Mouse (Mus musculus) monocyte, adult 2 months (primary cell): ENCODE measurements around the gene Ebf4.

Experiments
- DNase-seq, 2 experiments: peaks; one replicate each; pipeline ENCODE4 v3.0.0; 2022; ENCODE audit warnings: low spot score in 2 of 2, low read depth in 1 of 2

Gene Ebf4

DNA sequence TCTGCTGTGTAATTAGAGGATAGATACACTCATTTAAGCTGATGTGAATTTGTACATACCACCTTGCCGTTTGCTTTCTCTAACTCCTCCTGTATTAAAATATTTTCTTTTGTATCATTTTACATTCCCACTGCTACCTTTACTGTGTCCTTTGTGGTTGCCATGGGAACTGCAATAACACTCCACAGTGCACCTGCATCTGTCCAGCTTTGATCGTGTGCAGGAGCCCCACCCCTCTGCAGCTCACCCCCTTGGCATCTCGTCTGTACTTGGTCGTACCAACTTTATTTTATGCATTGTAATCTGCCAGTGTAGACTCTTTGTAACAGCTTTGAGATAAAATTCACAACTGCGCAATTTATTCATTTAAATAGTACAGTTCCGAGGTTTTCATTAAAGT is 88.9 kb downstream of the Ebf4 start:
- DNase-seq, result no peak

DNA sequence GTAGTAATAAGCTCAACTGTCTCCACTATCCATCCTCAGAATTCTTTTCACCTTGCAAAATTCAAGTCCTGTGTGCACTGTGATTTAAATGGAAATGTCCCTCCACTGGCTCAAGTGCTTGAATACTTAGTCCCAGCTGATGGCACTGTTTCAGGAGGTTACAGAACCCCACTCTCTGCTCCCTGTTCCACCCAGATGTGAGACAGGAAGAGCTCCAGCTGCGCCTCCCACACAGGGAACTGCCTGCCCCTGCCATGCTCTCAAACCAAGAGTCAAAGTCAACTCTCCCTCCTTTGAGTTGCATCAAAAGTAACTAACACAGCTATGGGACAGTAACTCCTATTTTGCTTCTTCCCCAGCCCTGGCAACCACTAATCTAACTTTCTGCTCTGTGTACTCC is 91.2 kb downstream of the Ebf4 start:
- no peak for DNase-seq

GRCm38 (mm10) chr2:130388796-130389195 is 93.8 kb downstream of the Ebf4 start:
- no peak for DNase-seq

DNA sequence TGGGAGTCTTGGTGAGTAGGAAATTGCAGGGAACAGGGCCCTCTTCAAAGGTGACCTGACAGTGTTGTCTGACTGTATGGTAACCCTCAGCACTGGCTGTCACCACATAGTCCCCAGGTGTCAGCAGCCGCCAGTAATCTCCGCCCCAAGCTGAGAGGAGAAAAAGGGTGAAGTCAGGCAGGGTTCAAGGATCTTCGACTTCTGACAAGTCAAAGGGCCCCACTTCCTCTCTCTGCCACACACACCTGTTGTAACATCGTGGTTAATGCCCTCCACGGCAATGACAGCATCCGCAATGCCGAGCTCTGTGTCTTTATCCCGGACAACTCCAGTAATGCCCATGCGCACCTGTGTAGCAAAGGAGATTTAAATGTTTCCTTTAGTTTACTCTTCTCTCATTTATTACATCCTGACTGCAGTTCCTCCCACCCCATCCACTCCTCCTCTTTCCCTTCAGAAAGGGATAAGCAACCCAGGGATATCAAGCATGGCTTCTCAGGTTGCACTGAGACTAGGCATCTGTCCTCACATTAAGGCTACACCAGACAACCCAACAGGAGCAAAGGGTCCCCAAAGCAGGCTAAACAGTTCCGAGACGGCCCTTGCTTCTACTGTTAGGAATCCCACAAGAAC is 96.1 kb downstream of the Ebf4 start:
- no peak for DNase-seq

- no peak for DNase-seq
Observed at GRCm38 (mm10) chr2:130392836-130393235, 97.9 kb downstream of the Ebf4 start.

DNA sequence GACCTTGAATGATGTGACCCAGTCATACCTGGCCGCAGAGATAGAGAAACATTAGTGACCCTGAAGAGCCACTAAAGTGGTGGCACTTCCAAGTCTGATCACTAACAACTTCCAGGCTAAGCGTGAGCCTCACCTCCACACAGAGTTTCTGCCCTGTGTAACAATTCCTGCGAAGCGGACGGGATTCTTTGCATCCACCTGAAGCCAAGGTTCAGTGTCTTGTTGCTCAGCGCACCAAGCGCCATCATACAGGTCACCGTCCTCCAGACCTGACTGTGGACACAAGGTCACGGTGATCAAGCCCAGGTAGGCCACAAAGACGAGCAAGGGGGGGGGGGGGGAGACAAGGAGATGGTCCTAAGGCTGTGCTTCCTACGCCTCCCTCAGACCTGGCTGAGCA is 100.7 kb downstream of the Ebf4 start:
- no peak for DNase-seq

DNA sequence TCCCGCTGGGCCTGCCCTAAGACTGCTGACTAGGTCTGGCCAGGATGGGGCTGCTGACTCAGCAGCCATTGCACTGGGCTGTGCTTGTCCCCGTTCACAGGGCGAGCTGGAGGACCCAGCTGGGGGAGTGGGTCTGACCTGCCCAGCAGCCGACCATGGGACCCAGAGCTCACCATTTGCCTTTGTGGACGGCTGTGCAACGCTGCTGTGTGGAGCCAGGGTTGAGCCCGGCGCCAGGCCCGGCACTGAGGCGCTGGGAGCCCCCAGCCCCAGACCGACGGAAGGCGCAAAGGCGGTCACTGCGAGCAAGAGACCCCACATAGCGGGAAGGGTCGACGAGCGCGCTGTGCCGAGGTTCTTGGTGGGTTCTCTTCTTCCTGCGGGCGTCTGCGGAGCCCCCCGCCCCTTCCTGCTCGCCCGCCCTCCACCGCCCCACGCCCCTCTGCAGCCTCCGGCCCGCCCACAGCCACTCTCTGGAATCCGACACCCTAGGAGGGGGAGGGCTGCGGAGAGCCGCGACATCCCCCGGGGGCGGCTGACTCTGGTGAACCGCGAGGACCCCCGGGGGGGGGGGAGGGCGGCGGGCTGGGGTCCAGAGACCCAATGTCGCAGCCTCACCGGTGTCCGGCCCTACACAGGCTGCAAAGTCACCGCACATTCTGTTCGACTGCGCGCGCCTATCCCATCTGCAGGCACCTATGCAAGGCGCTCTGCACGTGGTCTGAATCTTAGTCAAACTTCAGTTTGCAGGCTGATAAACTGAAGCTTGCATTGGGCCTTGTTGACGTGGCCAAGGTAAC is 102.4 kb downstream of the Ebf4 start, which contains the start of gene Cpxm1:
Gene Cpxm1 (minus strand): TSS at position 389 of the 800 bp plus-strand sequence.
- no peak for DNase-seq

DNA sequence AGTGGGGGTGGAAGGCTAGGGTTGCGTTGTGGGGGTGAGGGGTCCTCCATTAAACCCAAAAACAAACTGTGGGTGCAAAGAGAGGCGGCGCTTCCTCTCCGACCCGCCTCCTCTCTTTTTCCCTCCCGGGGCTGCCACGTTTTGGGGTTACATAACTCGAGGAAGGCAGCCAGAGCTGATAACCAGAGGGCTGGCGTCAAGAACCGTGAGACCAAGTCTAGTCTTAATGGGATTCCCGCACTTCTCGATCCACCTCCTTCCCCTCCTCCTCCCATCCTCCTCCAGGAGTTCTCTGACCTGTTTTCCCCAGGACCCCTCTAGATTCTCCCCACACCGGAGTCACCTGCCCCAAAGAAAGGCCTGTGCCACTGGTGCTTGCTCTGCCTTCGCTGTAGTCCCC is 103.1 kb downstream of the Ebf4 start:
- DNase-seq, result no peak

DNA sequence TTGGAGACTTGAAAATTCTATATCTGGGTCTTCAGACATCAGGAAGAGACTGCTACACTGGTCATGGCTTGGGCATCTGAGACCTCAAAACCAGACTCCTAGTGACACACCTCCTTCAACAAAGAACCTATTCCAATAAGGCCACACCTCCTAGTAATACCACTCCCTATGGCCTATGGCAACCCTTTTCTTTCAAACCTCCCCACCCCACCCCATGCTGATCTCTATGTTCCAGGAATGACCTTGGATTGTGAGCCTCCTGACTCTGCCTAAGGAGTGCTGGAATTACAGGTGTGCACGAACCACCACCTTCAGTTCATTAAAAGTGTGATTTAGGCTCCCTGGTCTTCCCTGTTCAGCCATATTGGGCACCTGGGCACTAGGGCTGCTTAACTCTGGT is 105.1 kb downstream of the Ebf4 start:
- DNase-seq, result no peak

GRCm38 (mm10) chr2:130401891-130402290 is 106.9 kb downstream of the Ebf4 start:
- DNase-seq, result no peak

DNA sequence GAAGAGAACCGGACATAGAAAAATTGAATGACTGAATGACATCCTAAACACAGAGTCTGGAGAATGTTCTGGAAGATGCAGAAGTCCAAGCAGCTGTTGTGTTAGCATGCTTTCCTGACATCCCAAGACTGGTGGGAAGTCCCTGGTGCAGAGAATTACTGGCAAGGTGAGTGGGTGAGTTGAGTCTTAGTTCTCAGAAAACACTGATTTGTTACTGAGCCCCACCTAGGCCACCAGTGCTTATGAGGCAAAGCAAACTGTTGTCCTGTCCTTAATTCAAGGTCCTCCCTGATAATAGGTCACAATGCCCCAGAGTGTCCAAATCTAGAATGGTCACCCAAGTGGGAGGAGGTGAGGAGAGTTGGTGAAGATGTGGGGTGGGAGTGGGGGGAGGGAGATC is 110.0 kb downstream of the Ebf4 start, which contains the start of the genes Gm28372 and 1700020A23Rik:
Gene Gm28372 (plus strand): TSS at position 301 of the 400 bp plus-strand sequence.
Gene 1700020A23Rik (plus strand): TSS at position 321 of the 400 bp plus-strand sequence.
- DNase-seq, result no peak

- no peak for DNase-seq
Observed at GRCm38 (mm10) chr2:130406178-130406577, 111.2 kb downstream of the Ebf4 start, which contains the start of gene Tmem239. Gene Tmem239, plus strand, starts transcription at chr2:130406478.

- no peak for DNase-seq
Observed at GRCm38 (mm10) chr2:130408194-130408593, 113.2 kb downstream of the Ebf4 start.

DNA sequence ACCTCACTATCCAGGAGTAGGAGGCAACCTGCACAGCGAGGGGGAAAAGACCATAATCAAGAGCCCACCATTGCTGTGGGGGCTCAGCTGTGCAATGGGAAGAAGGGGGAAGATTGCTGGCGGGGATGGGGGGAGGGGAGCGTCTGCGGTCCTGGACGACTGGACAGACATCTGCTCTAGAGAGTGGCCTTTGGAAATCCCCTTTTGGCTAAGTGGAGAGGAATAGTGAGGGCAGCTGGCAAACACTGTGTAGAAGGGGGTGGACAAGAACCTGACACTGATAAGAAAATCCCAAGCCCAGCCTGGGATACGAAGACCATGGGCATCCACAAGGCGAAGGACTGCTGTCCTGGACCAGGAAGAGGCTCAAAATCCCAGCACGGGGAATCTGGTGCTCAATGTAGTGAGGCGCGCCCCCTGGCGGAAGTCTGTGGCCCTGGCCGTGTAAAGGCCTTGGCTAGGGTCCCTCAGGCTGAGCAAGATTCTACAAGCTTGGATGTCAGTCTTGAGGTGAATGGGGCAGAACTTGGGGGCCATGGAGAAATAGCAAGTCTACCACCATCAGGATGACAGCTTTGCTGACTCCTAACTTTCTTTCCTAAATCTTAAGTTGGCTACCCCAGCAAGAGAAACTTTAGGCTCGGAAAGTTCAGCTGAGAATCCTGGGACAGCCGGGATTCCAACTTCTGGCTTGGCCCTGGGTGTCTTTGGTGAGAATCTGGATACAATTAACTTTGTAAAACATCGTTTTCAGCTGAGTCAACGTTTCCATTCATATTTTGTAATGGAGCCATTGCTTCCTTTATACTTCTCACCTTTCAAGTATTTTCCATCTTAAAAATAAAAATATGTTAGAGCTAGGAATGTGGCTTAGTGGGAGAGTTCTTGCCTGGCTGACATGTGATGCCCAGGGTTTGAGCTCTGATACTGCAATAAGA is 116.9 kb downstream of the Ebf4 start:
- DNase-seq, result peak in 1 of 2 experiments; percentile 38

DNA sequence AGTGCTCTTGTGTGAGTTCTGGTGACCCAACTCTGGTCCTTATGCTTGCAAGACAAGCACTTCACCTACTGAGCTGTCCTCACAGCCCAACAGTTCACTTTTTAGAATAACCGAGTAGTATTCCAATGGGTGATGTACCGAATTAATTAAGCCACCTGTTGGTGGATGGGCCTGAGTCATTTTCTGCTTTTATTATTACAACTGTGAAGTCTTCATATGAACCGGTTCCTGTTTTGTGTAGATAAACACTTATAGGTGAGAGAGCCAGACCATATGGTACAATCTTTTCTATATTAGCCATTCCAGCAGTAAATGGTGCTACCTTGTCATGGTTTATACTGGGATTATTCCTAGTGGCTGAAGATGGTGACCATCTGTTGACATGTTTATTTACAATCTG is 117.8 kb downstream of the Ebf4 start:
- no peak for DNase-seq

DNA sequence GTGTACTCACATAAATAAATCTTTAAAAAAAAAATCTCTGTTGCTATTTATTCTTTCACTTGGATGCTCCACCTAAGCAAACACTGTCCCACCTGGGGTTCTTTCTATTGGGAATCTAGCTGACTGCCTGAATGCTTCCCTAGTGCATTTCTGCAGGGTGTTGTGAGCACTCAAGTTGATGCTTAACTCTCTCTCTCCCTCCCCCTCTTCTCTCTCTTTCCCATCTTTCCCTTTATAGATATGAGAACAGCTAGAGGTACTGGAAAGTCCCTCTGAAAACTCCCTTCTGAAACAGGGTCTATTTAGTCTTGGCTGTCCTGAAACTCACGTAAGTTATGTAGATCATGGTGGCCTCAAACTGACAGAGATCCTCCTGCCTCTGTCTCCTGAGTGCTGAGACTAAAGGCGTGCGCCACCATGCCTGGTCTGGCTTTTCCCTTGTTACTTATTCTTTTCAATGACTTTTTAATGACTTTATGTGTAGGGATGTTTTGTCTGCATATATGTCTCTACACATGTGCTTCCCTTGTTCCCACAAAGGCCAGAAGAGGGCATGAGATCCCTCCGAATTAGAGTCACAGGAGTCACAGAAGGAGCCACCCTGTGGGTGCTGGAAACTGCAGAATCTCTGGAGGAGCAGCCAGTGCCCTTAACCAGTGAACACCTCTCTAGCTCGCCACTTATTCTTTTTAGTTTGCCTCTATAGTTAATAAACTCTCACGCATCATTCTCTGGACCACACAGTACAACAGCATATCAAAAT is 119.3 kb downstream of the Ebf4 start:
- no peak for DNase-seq
